Mouse (Mus musculus) lung, adult 2 months (tissue): Measurements from ENCODE around the gene Gm21060.
"Not testable (repeated sequence)": the region's sequence is repeated elsewhere in the genome, so short reads cannot be mapped to it uniquely, and the experiment has no call there.

ENCODE experiments used
- CTCF ChIP-seq: fragments of 200-500 bp; IDR thresholded peaks from 2 replicates; pipeline ENCODE4 v1.5.1; 2011; ENCODE audit warnings: mild to moderate bottlenecking, low read length, control low read depth; ENCODE audit not compliant: insufficient read depth
- POLR2A ChIP-seq: fragments of 200-500 bp; IDR thresholded peaks from 2 replicates; pipeline ENCODE4 v1.6.1; 2011; ENCODE audit warnings: low read depth, mild to moderate bottlenecking, control low read depth, low read length, borderline replicate concordance; ENCODE audit errors: extremely low read depth

- not testable (repeated sequence) for TF ChIP-seq CTCF, POLR2A
Observed at GRCm38 (mm10) chr19:61320844-61321243, 24.0 kb upstream of the Gm21060 start.
